Comparison of ENCODE assay signal across 8 mouse cellular contexts in genomic region chr4:76450351-76451018, GRCm38 (mm10).
DNase-seq lines count a peak whose midpoint lies in the region; TF ChIP-seq lines count a peak whose summit lies in the region.

No protein-coding gene starts in this region.

- no peak for TF ChIP-seq CTCF in layer of hippocampus, adult 2 months (conservative IDR thresholded peaks at IDR 0.05)

- H3K27ac ChIP-seq in layer of hippocampus, adult 2 months: peak overlapping the region; percentile 81

- peak overlapping the region; percentile 88 for H3K4me3 ChIP-seq in layer of hippocampus, adult 2 months

- DNase-seq in layer of hippocampus, adult 2 months (ENCODE audit: low spot score in 2 of 2): peak in 1 of 2 experiments; percentile 41
- no peak for DNase-seq in layer of hippocampus, adult 9-10 months (ENCODE audit: low spot score)
- peak; percentile 76 for DNase-seq in embryo, embryonic 11.5 days (ENCODE audit: low read depth, low spot score)
- DNase-seq in heart, adult 8-10 months (ENCODE audit: low spot score): peak; percentile 4
- peak; percentile 76 for DNase-seq in kidney, postnatal 10 days
- peak; percentile 15 to 25 for DNase-seq in lung, adult 18-20 months
- DNase-seq in ovary, postnatal 14 days (ENCODE audit: low spot score): peak; percentile 30
- no peak for DNase-seq in thymus, postnatal 0 days (ENCODE audit: low spot score)

Comparison
In these comparisons a context has a peak if more than half of its experiments do, and no peak if none do; other contexts are left out.
1. DNase-seq: peak in embryo, embryonic 11.5 days (single experiment), heart, adult 8-10 months (single experiment), kidney, postnatal 10 days (single experiment), lung, adult 18-20 months (2 of 2) and ovary, postnatal 14 days (single experiment); none in layer of hippocampus, adult 9-10 months (single experiment) and thymus, postnatal 0 days (single experiment).